Mouse (Mus musculus) C2C12 (cell line): Measurements from ENCODE around the gene Dusp27. TPM values are rescaled to one million over a fixed set of nuclear protein-coding genes. Genes with fewer than 3 reads are reported as not detected.

Experiments used
- H3K27me3 ChIP-seq: one replicate; pipeline ENCODE4 v1.6.1; 2011; ENCODE audit not compliant: control insufficient read depth, insufficient read depth, insufficient read length
- H3K36me3 ChIP-seq: one replicate; pipeline ENCODE4 v1.6.1; 2011; ENCODE audit not compliant: control insufficient read depth, insufficient read depth
- H3K4me3 ChIP-seq: one replicate; pipeline ENCODE4 v1.5.1; 2011; ENCODE audit warnings: mild to moderate bottlenecking, control low read depth; ENCODE audit not compliant: poor library complexity, insufficient read depth, severe bottlenecking
- H3K79me2 ChIP-seq: one replicate; pipeline ENCODE4 v1.6.1; 2011; ENCODE audit not compliant: control insufficient read depth, insufficient read depth
- H3K79me3 ChIP-seq: one replicate; pipeline ENCODE4 v1.6.1; 2011; ENCODE audit warnings: low read depth, control low read depth
- H3ac ChIP-seq: one replicate; pipeline ENCODE3; 2011; ENCODE audit warnings: low read depth; ENCODE audit not compliant: control insufficient read depth, insufficient read length
- CEBPB ChIP-seq: IDR thresholded peaks from one replicate; pipeline ENCODE4 v1.6.1; 2011; ENCODE audit warnings: low read depth, mild to moderate bottlenecking, control low read depth, moderate library complexity
- CTCF ChIP-seq: IDR thresholded peaks from one replicate; pipeline ENCODE4 v1.5.1; 2011; ENCODE audit not compliant: control insufficient read depth, insufficient read depth, insufficient read length
- FOSL1 ChIP-seq: IDR thresholded peaks from one replicate; pipeline ENCODE4 v1.8.0; 2011; ENCODE audit warnings: mild to moderate bottlenecking, low read length; ENCODE audit not compliant: poor library complexity, insufficient read depth, severe bottlenecking
- MAX ChIP-seq: IDR thresholded peaks from one replicate; pipeline ENCODE4 v1.6.1; 2011; ENCODE audit warnings: mild to moderate bottlenecking, control low read depth
- MYOD1 ChIP-seq: IDR thresholded peaks from one replicate; pipeline ENCODE4 v1.6.1; 2011; ENCODE audit warnings: low read depth; ENCODE audit not compliant: control insufficient read depth, insufficient read length
- MYOG ChIP-seq: IDR thresholded peaks from one replicate; pipeline ENCODE4 v1.6.1; 2011; ENCODE audit not compliant: control insufficient read depth, insufficient read length; ENCODE audit errors: extremely low read depth
- USF1 ChIP-seq: IDR thresholded peaks from one replicate; pipeline ENCODE4 v1.6.1; 2011; ENCODE audit warnings: low read depth, mild to moderate bottlenecking, control low read depth, moderate library complexity
- polyA plus RNA-seq: library from polyadenylated mRNA; unstranded; fragments of >200 nt; fragmentation: generic; extraction: Trizol; gene quantifications from one replicate; pipeline ENCODE4 v1.2.1, GENCODE M21; 2012; ENCODE audit warnings: missing spikeins

The Dusp27 gene
- polyA plus RNA-seq, 1 experiment = 5.4 TPM

- Histone ChIP-seq H3ac (no peak overlapping the region), H3K27me3 (peaks cover 14% of the 10 kb centered on the region), H3K4me3 (no peak overlapping the region), H3K79me3 (no peaks in the 10 kb centered on the region), H3K79me2 (no peaks in the 10 kb centered on the region), H3K36me3 (no peaks in the 10 kb centered on the region)
- TF ChIP-seq CTCF (no peak), USF1 (peak; percentile 44)
These were observed 30.0 kb upstream of the Dusp27 start for GRCm38 (mm10) chr1:166157712-166158111.

- peaks cover 14% of the 10 kb centered on the region for H3K27me3 ChIP-seq
- H3K36me3 ChIP-seq = no peaks in the 10 kb centered on the region
- TF ChIP-seq USF1 = no peak
- TF ChIP-seq MYOD1 = no peak
- no peaks in the 10 kb centered on the region for H3K79me3 ChIP-seq
- no peak overlapping the region for H3ac ChIP-seq
- no peaks in the 10 kb centered on the region for H3K79me2 ChIP-seq
- H3K4me3 ChIP-seq = no peak overlapping the region
These were observed 27.4 kb upstream of the Dusp27 start for GRCm38 (mm10) chr1:166155113-166155494.

- TF ChIP-seq USF1 (no peak), MAX (no peak), CTCF (peak; percentile 78)
These were observed 26.7 kb upstream of the Dusp27 start for GRCm38 (mm10) chr1:166154162-166155112.

GRCm38 (mm10) chr1:166153351-166154120, 25.8 kb upstream of the Dusp27 start:
- Histone ChIP-seq H3K79me2 (no peaks in the 10 kb centered on the region), H3K4me3 (no peak overlapping the region), H3K79me3 (no peaks in the 10 kb centered on the region), H3K36me3 (no peaks in the 10 kb centered on the region), H3ac (no peak overlapping the region), H3K27me3 (peaks cover 9% of the 10 kb centered on the region)
- peak; percentile 50 for TF ChIP-seq MAX
- TF ChIP-seq MYOD1 = no peak
- TF ChIP-seq MYOG = no peak
- no peak for TF ChIP-seq FOSL1
- no peak for TF ChIP-seq USF1
- no peak for TF ChIP-seq CEBPB
- peak; percentile 89 for TF ChIP-seq CTCF

More at GRCm38 (mm10) chr1:166154162-166155112, 26.7 kb upstream of the Dusp27 start:
- Histone ChIP-seq H3K79me2 (no peaks in the 10 kb centered on the region), H3K79me3 (no peaks in the 10 kb centered on the region), H3K36me3 (no peaks in the 10 kb centered on the region), H3K27me3 (peaks cover 14% of the 10 kb centered on the region), H3ac (no peak overlapping the region), H3K4me3 (no peak overlapping the region)

DNA sequence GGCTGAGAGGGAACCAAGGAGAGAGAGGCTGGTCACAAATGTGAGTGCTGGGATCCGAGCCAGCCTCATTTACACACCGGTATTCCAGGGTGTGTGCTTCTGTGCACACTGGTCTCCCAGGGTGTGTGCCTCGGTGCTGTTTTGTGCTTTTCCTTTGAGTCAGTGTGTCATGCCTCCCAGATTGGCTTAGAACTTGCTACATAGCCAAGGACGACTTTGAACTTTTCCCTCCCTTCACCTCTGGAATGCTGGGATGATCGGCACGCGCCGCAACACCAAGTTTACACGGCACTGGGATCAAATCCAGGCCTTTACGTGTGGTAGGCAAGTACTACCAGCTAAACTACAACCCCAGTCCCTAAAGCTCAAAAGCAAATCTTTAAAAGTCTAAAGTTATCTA, 24.3 kb upstream of the Dusp27 start:
- no peak for TF ChIP-seq USF1
- no peak for TF ChIP-seq CEBPB
- TF ChIP-seq CTCF = no peak
- no peak for TF ChIP-seq MAX
- TF ChIP-seq MYOG = no peak
- TF ChIP-seq FOSL1 = no peak
- no peak for TF ChIP-seq MYOD1
- Histone ChIP-seq H3K36me3 (no peaks in the 10 kb centered on the region), H3ac (no peak overlapping the region), H3K79me2 (no peaks in the 10 kb centered on the region), H3K27me3 (peaks cover 9% of the 10 kb centered on the region), H3K4me3 (no peak overlapping the region), H3K79me3 (no peaks in the 10 kb centered on the region)

DNA sequence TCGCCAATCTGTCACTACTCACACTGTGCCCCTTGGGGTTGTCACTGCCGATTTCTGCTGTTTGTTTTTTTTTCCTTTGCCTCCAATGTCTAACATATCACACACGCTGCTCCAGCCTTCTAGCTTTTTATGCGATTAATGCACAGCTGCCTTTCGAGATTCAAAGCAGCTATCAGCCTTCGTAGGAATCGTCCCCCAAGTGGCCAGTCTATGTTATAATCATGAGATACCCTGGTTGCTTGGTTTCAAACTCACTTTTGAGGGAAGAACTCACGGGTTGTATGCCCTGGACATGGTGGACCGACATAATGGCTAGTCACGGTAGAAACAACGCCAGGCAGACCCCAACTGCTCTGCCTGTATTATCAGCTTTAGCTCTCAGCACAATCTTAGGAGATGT, 23.6 kb upstream of the Dusp27 start:
- Histone ChIP-seq H3K36me3 (no peaks in the 10 kb centered on the region), H3ac (no peak overlapping the region), H3K4me3 (no peak overlapping the region), H3K27me3 (peaks cover 9% of the 10 kb centered on the region), H3K79me2 (no peaks in the 10 kb centered on the region), H3K79me3 (no peaks in the 10 kb centered on the region)
- no peak for TF ChIP-seq CTCF
- no peak for TF ChIP-seq MYOD1
- TF ChIP-seq CEBPB = no peak
- no peak for TF ChIP-seq FOSL1
- TF ChIP-seq USF1 = no peak
- no peak for TF ChIP-seq MYOG
